Mouse (Mus musculus): ENCODE measurements around the gene Ralgps2. TPM values are rescaled to one million over a fixed set of nuclear protein-coding genes. Genes with fewer than 3 reads are reported as not detected.

The Ralgps2 gene
- total RNA-seq, 1 experiment, result 40.6 TPM

DNA sequence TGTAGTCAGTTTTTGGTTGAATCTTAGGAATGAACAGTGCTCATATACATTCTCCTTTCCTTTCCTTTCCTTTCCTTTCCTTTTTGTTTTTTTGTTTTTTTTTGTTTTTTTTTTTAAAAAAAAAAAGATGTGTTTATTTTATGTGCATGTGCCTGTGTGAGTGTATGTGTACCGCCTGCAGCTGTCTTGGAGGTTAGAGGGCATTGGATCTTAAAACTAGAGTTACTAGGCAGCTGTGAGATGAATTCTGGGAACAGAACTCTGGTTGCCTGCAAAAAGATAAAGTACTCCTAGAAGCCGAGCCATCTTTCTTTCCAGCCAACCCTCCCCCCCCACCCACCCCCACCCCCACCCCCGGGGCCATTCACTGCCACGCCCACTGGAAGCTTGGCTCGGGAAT is 10.9 kb upstream of the Ralgps2 start:
- TF ChIP-seq ZNF384 (IDR thresholded peaks at IDR 0.05; ENCODE audit: low read depth, low read length), result no peak
- Histone ChIP-seq H3K36me3 (ENCODE audit: control insufficient read depth, insufficient read depth, low read length, poor library complexity, severe bottlenecking) (no peaks in the 10 kb centered on the region), H3K9me3 (ENCODE audit: control insufficient read depth, insufficient read depth, low read depth, low read length) (no peaks in the 10 kb centered on the region), H3K27ac (ENCODE audit: insufficient read depth, low read depth, low read length, poor library complexity, severe bottlenecking) (no peak overlapping the region), H3K4me3 (ENCODE audit: insufficient read depth in 1 of 2, low read depth in 1 of 2, low read length in 2 of 2, poor library complexity in 1 of 2, severe bottlenecking in 1 of 2) (no peak overlapping the region), H3K9ac (ENCODE audit: insufficient read depth, low read depth, low read length, poor library complexity, severe bottlenecking) (no peak overlapping the region), H3K4me1 (ENCODE audit: control insufficient read depth in 2 of 2, insufficient read depth in 2 of 2, low read length in 2 of 2, poor library complexity in 1 of 2) (peaks cover under 1 to 2% of the 10 kb centered on the region in 2 experiments; a peak in 1 of 4 replicates)
- in situ Hi-C loops (cut with MboI; ENCODE audit: low sequenced_read_pairs in 2 of 2, unreplicated experiment in 2 of 2), result no loop called here
- DNase-seq (ENCODE audit: low read depth, low spot score), result no peak

- Histone ChIP-seq H3K4me1 (ENCODE audit: control insufficient read depth in 2 of 2, insufficient read depth in 2 of 2, low read length in 2 of 2, poor library complexity in 1 of 2) (peaks cover 2 to 3% of the 10 kb centered on the region in 2 experiments; a peak in 2 of 4 replicates), H3K9me3 (ENCODE audit: control insufficient read depth, insufficient read depth, low read depth, low read length) (no peaks in the 10 kb centered on the region), H3K27ac (ENCODE audit: insufficient read depth, low read depth, low read length, poor library complexity, severe bottlenecking) (no peak overlapping the region), H3K9ac (ENCODE audit: insufficient read depth, low read depth, low read length, poor library complexity, severe bottlenecking) (no peak overlapping the region), H3K36me3 (ENCODE audit: control insufficient read depth, insufficient read depth, low read length, poor library complexity, severe bottlenecking) (no peaks in the 10 kb centered on the region), H3K4me3 (ENCODE audit: insufficient read depth in 1 of 2, low read depth in 1 of 2, low read length in 2 of 2, poor library complexity in 1 of 2, severe bottlenecking in 1 of 2) (no peak overlapping the region)
- in situ Hi-C loops (cut with MboI; ENCODE audit: low sequenced_read_pairs in 2 of 2, unreplicated experiment in 2 of 2), result no loop called here
- DNase-seq (ENCODE audit: low read depth, low spot score), result no peak
- TF ChIP-seq MAFK (IDR thresholded peaks at IDR 0.05; ENCODE audit: insufficient read depth, low read depth, low read length), result no peak
- no peak for TF ChIP-seq CHD2 (IDR thresholded peaks at IDR 0.05; ENCODE audit: low read depth, low read length)
- TF ChIP-seq HCFC1 (IDR thresholded peaks at IDR 0.05; ENCODE audit: borderline replicate concordance, insufficient read depth, low read length), result no peak
- TF ChIP-seq ZNF384 (IDR thresholded peaks at IDR 0.05; ENCODE audit: low read depth, low read length), result no peak
- TF ChIP-seq ZC3H11A (IDR thresholded peaks at IDR 0.05; ENCODE audit: borderline replicate concordance, low read depth, low read length), result no peak
Measured at GRCm38 (mm10) chr1:156940584-156940983, 1.2 kb upstream of the Ralgps2 start.

GRCm38 (mm10) chr1:156940142-156940522 is 706 bp upstream of the Ralgps2 start:
- H3K9ac ChIP-seq (ENCODE audit: insufficient read depth, low read depth, low read length, poor library complexity, severe bottlenecking), result peak overlapping the region; percentile 86
- H3K36me3 ChIP-seq (ENCODE audit: control insufficient read depth, insufficient read depth, low read length, poor library complexity, severe bottlenecking), result no peaks in the 10 kb centered on the region
- H3K4me1 ChIP-seq (ENCODE audit: control insufficient read depth in 2 of 2, insufficient read depth in 2 of 2, low read length in 2 of 2, poor library complexity in 1 of 2), result peaks cover 2 to 3% of the 10 kb centered on the region in 2 experiments; a peak in 2 of 4 replicates
- in situ Hi-C loops (cut with MboI; ENCODE audit: low sequenced_read_pairs in 2 of 2, unreplicated experiment in 2 of 2), result no loop called here
- peak overlapping the region; percentile 95 to 100 for H3K4me3 ChIP-seq (ENCODE audit: insufficient read depth in 1 of 2, low read depth in 1 of 2, low read length in 2 of 2, poor library complexity in 1 of 2, severe bottlenecking in 1 of 2)
- H3K27ac ChIP-seq (ENCODE audit: insufficient read depth, low read depth, low read length, poor library complexity, severe bottlenecking), result no peak overlapping the region
- no peak for TF ChIP-seq CHD2 (IDR thresholded peaks at IDR 0.05; ENCODE audit: low read depth, low read length)
- TF ChIP-seq ZC3H11A (IDR thresholded peaks at IDR 0.05; ENCODE audit: borderline replicate concordance, low read depth, low read length), result no peak
- TF ChIP-seq MAFK (IDR thresholded peaks at IDR 0.05; ENCODE audit: insufficient read depth, low read depth, low read length), result no peak
- no peak for TF ChIP-seq HCFC1 (IDR thresholded peaks at IDR 0.05; ENCODE audit: borderline replicate concordance, insufficient read depth, low read length)
- no peak for TF ChIP-seq ZNF384 (IDR thresholded peaks at IDR 0.05; ENCODE audit: low read depth, low read length)
- no peak for DNase-seq (ENCODE audit: low read depth, low spot score)
- no peaks in the 10 kb centered on the region for H3K9me3 ChIP-seq (ENCODE audit: control insufficient read depth, insufficient read depth, low read depth, low read length)

DNA sequence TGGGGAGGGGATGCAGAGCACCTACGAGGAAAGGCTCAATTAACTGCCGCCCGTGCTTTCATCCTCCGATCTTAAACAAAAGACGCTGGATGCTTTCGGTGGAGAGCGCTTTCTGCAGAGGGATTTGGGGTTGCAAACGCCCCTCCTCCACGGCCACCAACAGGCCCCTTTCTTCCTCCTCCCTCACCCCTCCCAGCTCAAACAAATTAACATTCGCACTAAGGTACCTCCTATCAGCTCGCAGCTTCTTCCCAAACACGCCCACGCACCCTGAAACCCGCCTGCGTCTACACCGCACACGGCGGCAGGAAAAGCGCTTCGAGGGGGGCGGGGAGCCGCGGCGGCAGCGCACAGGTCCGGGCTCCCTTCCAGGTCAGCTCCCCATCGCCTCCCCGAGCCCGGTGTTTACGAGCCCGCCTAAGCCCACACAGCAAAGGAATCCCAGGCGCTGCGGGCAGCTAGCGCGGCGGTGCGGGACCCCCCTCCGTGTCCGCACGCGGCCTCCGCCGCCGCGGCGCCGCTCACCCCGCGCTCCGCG is 652 bp downstream of the Ralgps2 start:
- Histone ChIP-seq H3K9ac (ENCODE audit: insufficient read depth, low read depth, low read length, poor library complexity, severe bottlenecking) (peak overlapping the region; percentile 86), H3K36me3 (ENCODE audit: control insufficient read depth, insufficient read depth, low read length, poor library complexity, severe bottlenecking) (no peaks in the 10 kb centered on the region), H3K9me3 (ENCODE audit: control insufficient read depth, insufficient read depth, low read depth, low read length) (no peaks in the 10 kb centered on the region), H3K4me3 (ENCODE audit: insufficient read depth in 1 of 2, low read depth in 1 of 2, low read length in 2 of 2, poor library complexity in 1 of 2, severe bottlenecking in 1 of 2) (peak overlapping the region; percentile 95 to 100), H3K4me1 (ENCODE audit: control insufficient read depth in 2 of 2, insufficient read depth in 2 of 2, low read length in 2 of 2, poor library complexity in 1 of 2) (peaks cover 2 to 3% of the 10 kb centered on the region in 2 experiments; a peak in 2 of 4 replicates), H3K27ac (ENCODE audit: insufficient read depth, low read depth, low read length, poor library complexity, severe bottlenecking) (peak overlapping the region; percentile 83)
- TF ChIP-seq ZNF384 (IDR thresholded peaks at IDR 0.05; ENCODE audit: low read depth, low read length) (no peak), CHD2 (IDR thresholded peaks at IDR 0.05; ENCODE audit: low read depth, low read length) (peak; percentile 54; the same call in 1 of the 2 replicates), HCFC1 (IDR thresholded peaks at IDR 0.05; ENCODE audit: borderline replicate concordance, insufficient read depth, low read length) (peak; percentile 69; the same call in 1 of the 2 replicates)
- peak; percentile 80 for DNase-seq (ENCODE audit: low read depth, low spot score)
- in situ Hi-C loops (cut with MboI; ENCODE audit: low sequenced_read_pairs in 2 of 2, unreplicated experiment in 2 of 2), result no loop called here

- no peak overlapping the region for H3K4me3 ChIP-seq (ENCODE audit: insufficient read depth in 1 of 2, low read depth in 1 of 2, low read length in 2 of 2, poor library complexity in 1 of 2, severe bottlenecking in 1 of 2)
- no peaks in the 10 kb centered on the region for H3K9me3 ChIP-seq (ENCODE audit: control insufficient read depth, insufficient read depth, low read depth, low read length)
- H3K36me3 ChIP-seq (ENCODE audit: control insufficient read depth, insufficient read depth, low read length, poor library complexity, severe bottlenecking), result no peaks in the 10 kb centered on the region
- in situ Hi-C loops (cut with MboI; ENCODE audit: low sequenced_read_pairs in 2 of 2, unreplicated experiment in 2 of 2), result no loop called here
- no peak overlapping the region for H3K9ac ChIP-seq (ENCODE audit: insufficient read depth, low read depth, low read length, poor library complexity, severe bottlenecking)
- H3K27ac ChIP-seq (ENCODE audit: insufficient read depth, low read depth, low read length, poor library complexity, severe bottlenecking), result no peak overlapping the region
- no peak for DNase-seq (ENCODE audit: low read depth, low spot score)
- H3K4me1 ChIP-seq (ENCODE audit: control insufficient read depth in 2 of 2, insufficient read depth in 2 of 2, low read length in 2 of 2, poor library complexity in 1 of 2), result peaks cover 3 to 4% of the 10 kb centered on the region in 2 experiments; a peak in 2 of 4 replicates
- TF ChIP-seq HCFC1 (IDR thresholded peaks at IDR 0.05; ENCODE audit: borderline replicate concordance, insufficient read depth, low read length) (no peak), MAFK (IDR thresholded peaks at IDR 0.05; ENCODE audit: insufficient read depth, low read depth, low read length) (no peak), ZC3H11A (IDR thresholded peaks at IDR 0.05; ENCODE audit: borderline replicate concordance, low read depth, low read length) (no peak), CHD2 (IDR thresholded peaks at IDR 0.05; ENCODE audit: low read depth, low read length) (no peak), ZNF384 (IDR thresholded peaks at IDR 0.05; ENCODE audit: low read depth, low read length) (no peak)
Measured at GRCm38 (mm10) chr1:156937436-156937835, 2.0 kb downstream of the Ralgps2 start.

Data from ES-E14 (cell line).